Mouse (Mus musculus) subcutaneous adipose tissue, adult 2 months (tissue): ENCODE data around the gene Stk10. TPM values are rescaled to one million over a fixed set of nuclear protein-coding genes. Genes with fewer than 3 reads are reported as not detected.

Experiments
- polyA plus RNA-seq: library from polyadenylated mRNA; depleted of rRNA; stranded (reverse); fragments of >200 nt; gene quantifications from 2 replicates; pipeline ENCODE4 v1.2.3, GENCODE M21; 2012; ENCODE audit warnings: low replicate concordance; rRNA removed

Gene Stk10
- 16.9 and 19.5 TPM in 2 replicates for polyA plus RNA-seq

DNA sequence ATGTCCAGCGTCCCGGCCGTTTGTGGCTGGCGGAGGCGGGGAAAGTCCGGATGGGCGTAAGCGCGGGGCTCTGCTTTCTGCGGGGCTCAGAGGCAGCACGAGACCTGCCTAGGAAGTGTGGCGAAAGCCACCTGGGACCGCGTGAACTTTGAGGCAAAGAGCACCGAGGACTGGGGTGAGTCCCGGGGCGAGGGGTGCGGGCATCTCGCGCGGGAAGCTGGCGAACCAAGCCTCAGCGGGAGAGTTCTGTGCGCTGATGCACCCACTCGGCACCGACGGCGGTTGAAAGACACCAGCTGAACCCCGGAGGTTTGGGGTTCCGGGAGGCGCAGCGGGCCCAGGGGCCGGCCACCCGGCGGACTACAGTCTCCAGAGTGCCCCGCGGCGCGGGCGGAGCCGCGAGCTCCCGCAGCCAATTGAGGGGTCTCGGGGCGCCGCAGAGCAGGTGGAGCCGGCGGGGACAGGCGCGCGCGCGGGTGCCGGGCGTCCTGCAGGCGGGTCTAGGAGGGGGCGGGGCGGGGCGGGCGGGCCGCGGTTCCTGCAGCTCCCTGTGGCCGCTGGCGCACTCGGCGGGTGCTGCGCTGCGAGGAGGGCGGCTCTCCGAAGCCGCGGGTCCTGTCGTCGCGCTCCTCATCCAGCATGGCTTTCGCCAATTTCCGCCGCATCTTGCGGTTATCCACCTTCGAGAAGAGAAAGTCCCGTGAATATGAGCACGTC lies at the start of gene Stk10:
Gene Stk10, plus strand, starts transcription at position 541 of the 717 bp plus-strand sequence.

GRCm38 (mm10) chr11:32531871-32532764 lies 987 bp upstream of the Stk10 start, which contains the start of gene Efcab9:
Efcab9 (minus strand) TSS chr11:32532081.

GRCm38 (mm10) chr11:32642249-32642876 lies 109.3 kb downstream of the Stk10 start, which contains the start of gene Fbxw11:
Fbxw11 (plus strand) TSS chr11:32642724.

Other genes with a start within 250 kb of the Stk10 start
- gene Hba-a1, start 249.8 kb upstream of the Stk10 start, polyA plus RNA-seq: 580 and 945 TPM in 2 replicates
- 0.36 and 1.1 TPM in 2 replicates for gene Hbq1b, start 246.3 kb upstream of the Stk10 start, polyA plus RNA-seq
- 1,538 and 2,454 TPM in 2 replicates for gene Hba-a2, start 236.8 kb upstream of the Stk10 start, polyA plus RNA-seq
- not detected in 2 replicates for gene Hbq1a, start 233.2 kb upstream of the Stk10 start, polyA plus RNA-seq
- 23.2 and 58.2 TPM in 2 replicates for gene Sh3pxd2b, start 185.5 kb upstream of the Stk10 start, polyA plus RNA-seq
- 11.8 and 25.6 TPM in 2 replicates for gene Ubtd2, start 77.9 kb upstream of the Stk10 start, polyA plus RNA-seq
- gene Efcab9, start 1.2 kb upstream of the Stk10 start, polyA plus RNA-seq: 0.18 and 0.49 TPM in 2 replicates
- gene Fbxw11, start 109.4 kb downstream of the Stk10 start, polyA plus RNA-seq: 51.0 and 62.6 TPM in 2 replicates